Mouse (Mus musculus): ENCODE results near the gene Clcn3.

The Clcn3 gene

GRCm38 (mm10) chr8:60869761-60870160, 113.3 kb downstream of the Clcn3 start:
- in situ Hi-C loops (cut with MboI) = loop anchor here (25.0 kb wide), 1 partner anchor 257 kb away; no protein-coding TSS in a partner anchor

DNA sequence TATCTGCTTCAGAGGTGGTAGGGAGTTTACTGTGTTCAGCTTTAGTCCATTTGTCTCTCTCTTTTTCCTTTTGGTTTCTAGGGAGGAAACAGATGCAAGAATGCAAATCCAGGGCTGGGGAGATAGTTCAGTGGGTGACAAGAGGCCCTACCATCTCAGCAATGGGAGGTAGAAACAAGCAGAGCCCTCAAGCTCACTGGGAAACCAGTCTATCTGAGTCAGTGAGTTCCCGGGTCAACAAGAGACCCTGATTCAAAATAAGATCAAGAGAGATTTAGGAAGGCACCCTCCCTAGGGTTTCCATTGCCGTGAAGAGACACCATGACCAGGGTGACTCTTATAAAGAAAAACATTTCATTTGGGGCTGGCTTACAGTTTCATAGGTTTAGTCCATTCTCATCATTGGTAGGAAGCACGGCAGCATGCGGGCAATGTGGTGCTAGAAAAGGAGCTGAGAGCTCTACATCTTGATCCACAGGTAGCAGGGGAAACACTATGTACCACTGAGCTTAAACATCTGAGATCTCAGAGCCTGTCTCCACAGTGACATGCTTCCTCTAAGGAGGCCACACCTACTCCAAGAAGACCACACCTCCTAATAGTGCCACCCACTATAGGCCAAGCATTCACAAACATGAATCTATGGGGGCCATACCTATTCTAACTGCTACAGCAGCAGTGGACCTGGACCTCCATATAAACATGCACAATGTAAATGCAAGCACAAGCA, 114.7 kb downstream of the Clcn3 start:
- in situ Hi-C loops (cut with MboI) = loop anchor here (25.0 kb wide), 1 partner anchor 256 kb away; no protein-coding TSS in a partner anchor

DNA sequence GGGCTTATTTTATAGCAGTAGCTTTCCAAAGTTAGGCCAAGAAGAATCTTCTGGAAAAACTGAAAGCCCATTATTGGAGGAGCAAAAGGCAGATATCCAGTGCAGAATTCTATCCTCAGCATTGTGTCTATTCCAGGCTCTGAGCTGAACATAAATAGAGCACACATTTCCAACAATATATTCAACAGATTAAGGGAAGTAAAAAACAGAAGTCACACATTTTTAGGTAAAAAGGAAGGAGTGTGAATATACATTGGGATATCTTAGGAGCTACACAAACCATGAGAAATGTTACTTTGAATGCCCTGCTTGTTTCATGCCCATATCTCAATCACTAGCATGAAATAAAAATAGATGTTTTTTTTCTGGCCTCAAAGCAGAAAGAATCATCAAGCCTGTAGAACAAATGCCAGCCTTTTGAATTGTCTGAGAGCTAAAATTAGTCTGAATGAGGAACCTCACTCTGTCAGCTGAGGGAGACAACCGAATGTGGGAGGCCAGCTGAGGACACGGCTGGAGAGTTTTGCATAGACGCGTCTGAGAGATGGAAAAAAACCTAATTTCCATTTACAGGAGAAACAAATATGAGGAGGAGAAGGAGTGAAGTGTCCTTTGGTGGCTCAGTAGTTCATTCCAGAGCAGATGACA, 115.5 kb downstream of the Clcn3 start:
- in situ Hi-C loops (cut with MboI) = loop anchor here (25.0 kb wide), 1 partner anchor 255 kb away; no protein-coding TSS in a partner anchor

GRCm38 (mm10) chr8:60865504-60866114, 117.5 kb downstream of the Clcn3 start:
- in situ Hi-C loops (cut with MboI) = loop anchor here (25.0 kb wide), 1 partner anchor 253 kb away; no protein-coding TSS in a partner anchor

- in situ Hi-C loops (cut with MboI) = loop anchor here (25.0 kb wide), 1 partner anchor 253 kb away; no protein-coding TSS in a partner anchor
Observed at GRCm38 (mm10) chr8:60864875-60865274, 118.2 kb downstream of the Clcn3 start.

DNA sequence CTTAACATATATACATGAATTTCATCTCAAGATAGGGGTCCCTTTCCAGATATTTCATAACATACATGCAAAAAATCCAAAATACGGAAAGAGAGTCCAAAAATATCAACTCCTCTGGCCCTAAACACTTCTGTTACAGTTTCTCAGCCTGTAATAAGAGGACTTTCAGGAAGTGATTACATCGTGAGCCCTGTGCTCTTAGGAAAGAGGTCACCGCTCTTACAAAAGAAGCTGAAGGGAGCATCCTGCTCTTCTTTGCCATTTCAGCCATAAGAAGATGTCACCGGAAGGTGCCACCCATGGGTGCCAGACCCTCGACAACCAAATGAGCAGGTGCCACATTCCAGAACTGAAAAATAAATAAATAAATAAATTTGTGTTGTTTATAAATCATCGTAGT, 121.3 kb downstream of the Clcn3 start:
- in situ Hi-C loops (cut with MboI) = loop anchor here (25.0 kb wide), 1 partner anchor 249 kb away; no protein-coding TSS in a partner anchor

DNA sequence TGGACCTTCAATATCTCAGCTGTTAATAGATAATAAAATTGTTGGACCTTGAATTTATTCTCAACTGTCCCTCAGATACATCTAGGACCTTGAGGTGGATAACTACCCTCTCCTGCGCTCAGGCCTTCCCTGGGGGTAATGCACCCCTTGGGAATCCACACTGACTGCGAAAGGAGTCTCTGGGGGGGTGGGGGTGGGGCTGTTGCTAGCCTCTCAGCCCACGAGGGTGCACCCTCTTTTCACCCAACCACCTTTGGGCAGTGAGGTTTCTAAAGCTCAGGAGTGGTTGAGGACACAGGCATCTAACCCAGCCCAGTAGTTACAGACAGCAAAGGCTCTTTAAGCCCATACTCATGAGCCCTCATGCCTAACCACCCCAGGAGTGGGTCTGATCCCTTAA, 122.4 kb downstream of the Clcn3 start:
- in situ Hi-C loops (cut with MboI) = loop anchor here (25.0 kb wide), 1 partner anchor 248 kb away; no protein-coding TSS in a partner anchor
